Mouse (Mus musculus) thymus, postnatal 36 days (tissue): ENCODE data around the gene Myo6.

ENCODE experiments used
- DNase-seq, 2 experiments: peaks; one replicate each; pipeline ENCODE4 v3.0.0; 2022; ENCODE audit warnings: mixed read lengths in 2 of 2

The Myo6 gene

GRCm38 (mm10) chr9:80184138-80184537, 19.3 kb downstream of the Myo6 start:
- no peak for DNase-seq

GRCm38 (mm10) chr9:80185737-80186136, 20.9 kb downstream of the Myo6 start:
- DNase-seq = no peak

- no peak for DNase-seq
Observed at GRCm38 (mm10) chr9:80186693-80187092, 21.9 kb downstream of the Myo6 start.

- DNase-seq = no peak
Observed at GRCm38 (mm10) chr9:80188324-80188893, 23.6 kb downstream of the Myo6 start.

- no peak for DNase-seq
Observed at GRCm38 (mm10) chr9:80191240-80191639, 26.4 kb downstream of the Myo6 start.

GRCm38 (mm10) chr9:80192324-80192723, 27.5 kb downstream of the Myo6 start:
- no peak for DNase-seq

- DNase-seq = no peak
Observed at GRCm38 (mm10) chr9:80194446-80194845, 29.6 kb downstream of the Myo6 start.

- no peak for DNase-seq
Observed at GRCm38 (mm10) chr9:80196161-80196560, 31.3 kb downstream of the Myo6 start.

- DNase-seq = no peak
Observed at GRCm38 (mm10) chr9:80197233-80197632, 32.4 kb downstream of the Myo6 start.

GRCm38 (mm10) chr9:80200855-80201254, 36.0 kb downstream of the Myo6 start:
- no peak for DNase-seq

- DNase-seq = no peak
Observed at GRCm38 (mm10) chr9:80202374-80203060, 37.7 kb downstream of the Myo6 start.

GRCm38 (mm10) chr9:80208681-80209080, 43.9 kb downstream of the Myo6 start:
- DNase-seq = no peak

- DNase-seq = no peak
Observed at GRCm38 (mm10) chr9:80209459-80209858, 44.6 kb downstream of the Myo6 start.

GRCm38 (mm10) chr9:80210096-80210495, 45.3 kb downstream of the Myo6 start:
- no peak for DNase-seq

GRCm38 (mm10) chr9:80213428-80213827, 48.6 kb downstream of the Myo6 start:
- no peak for DNase-seq

- DNase-seq = no peak
Observed at GRCm38 (mm10) chr9:80215502-80215901, 50.7 kb downstream of the Myo6 start.

- no peak for DNase-seq
Observed at GRCm38 (mm10) chr9:80216786-80217501, 52.1 kb downstream of the Myo6 start.

GRCm38 (mm10) chr9:80218718-80219117, 53.9 kb downstream of the Myo6 start:
- no peak for DNase-seq

GRCm38 (mm10) chr9:80223989-80224635, 59.3 kb downstream of the Myo6 start:
- DNase-seq = no peak

- no peak for DNase-seq
Observed at GRCm38 (mm10) chr9:80226579-80227325, 61.9 kb downstream of the Myo6 start.

GRCm38 (mm10) chr9:80233831-80234455, 69.1 kb downstream of the Myo6 start:
- no peak for DNase-seq

GRCm38 (mm10) chr9:80237184-80237799, 72.5 kb downstream of the Myo6 start:
- no peak for DNase-seq
